Mouse (Mus musculus) limb, embryonic 15.5 days (tissue): Measurements from ENCODE around the gene Nlrp4f. TPM values are rescaled to one million over a fixed set of nuclear protein-coding genes. Genes with fewer than 3 reads are reported as not detected.

ENCODE experiments used
- ATAC-seq: fragments of 200-750 bp; cut with Nextera tagmentation; 2 replicates; pipeline ENCODE4 v1.8.0; 2017; ENCODE audit warnings: low read depth, moderate TSS enrichment; ENCODE audit not compliant: insufficient number of reproducible peaks, low FRiP score, low TSS enrichment
- H3K27ac ChIP-seq: fragments of 300-500 bp; sonication (generic); 2 replicates; pipeline ENCODE4 v1.5.1; 2015; ENCODE audit warnings: moderate library complexity, mild to moderate bottlenecking, inconsistent platforms
- H3K27me3 ChIP-seq: fragments of 300-500 bp; sonication (generic); 2 replicates; pipeline ENCODE4 v1.6.1; 2015; ENCODE audit warnings: inconsistent platforms
- H3K36me3 ChIP-seq: fragments of 300-500 bp; sonication (generic); 2 replicates; pipeline ENCODE4 v1.6.1; 2015; ENCODE audit warnings: inconsistent platforms
- H3K4me1 ChIP-seq: fragments of 300-500 bp; sonication (generic); 2 replicates; pipeline ENCODE4 v1.6.1; 2015; ENCODE audit warnings: inconsistent platforms
- H3K4me2 ChIP-seq: fragments of 300-500 bp; sonication (generic); 2 replicates; pipeline ENCODE4 v1.6.1; 2015; ENCODE audit warnings: mild to moderate bottlenecking, inconsistent platforms
- H3K4me3 ChIP-seq: fragments of 300-500 bp; sonication (generic); 2 replicates; pipeline ENCODE4 v1.5.1; 2015; ENCODE audit warnings: mild to moderate bottlenecking, inconsistent platforms
- H3K9ac ChIP-seq: fragments of 300-500 bp; sonication (generic); 2 replicates; pipeline ENCODE4 v1.6.1; 2015; ENCODE audit warnings: inconsistent platforms
- H3K9me3 ChIP-seq: fragments of 300-500 bp; sonication (generic); 2 replicates; pipeline ENCODE4 v1.6.1; 2016; ENCODE audit warnings: inconsistent platforms
- WGBS: fragments of 180-500 bp; shearing (Covaris S2); methylation state at CpG from one replicate; pipeline ENCODE4 v1.1.7; 2015; 5-methylcytosine and 5-hydroxymethylcytosine counted together
- polyA plus RNA-seq: library from polyadenylated mRNA; unstranded; fragments of >200 nt; fragmentation: Nextera tagmentation; extraction: Ambion mirVana; gene quantifications from 2 replicates; pipeline ENCODE4 v1.2.1, GENCODE M21; 2015

Gene Nlrp4f
- polyA plus RNA-seq, 1 experiment from 2014 or later, result not detected

- WGBS, result 25% methylated on average over 43 of the region's 46 CpGs
- Histone ChIP-seq H3K4me1 (no peaks in the 10 kb centered on the region), H3K4me3 (peak overlapping the region; percentile 24), H3K36me3 (no peaks in the 10 kb centered on the region), H3K27me3 (no peaks in the 10 kb centered on the region), H3K4me2 (peak overlapping the region; percentile 44), H3K9ac (no peak overlapping the region), H3K9me3 (no peaks in the 10 kb centered on the region), H3K27ac (no peak overlapping the region)
- no peak for ATAC-seq
Measured at GRCm38 (mm10) chr13:65175734-65176471, 29.9 kb downstream of the Nlrp4f start.

DNA sequence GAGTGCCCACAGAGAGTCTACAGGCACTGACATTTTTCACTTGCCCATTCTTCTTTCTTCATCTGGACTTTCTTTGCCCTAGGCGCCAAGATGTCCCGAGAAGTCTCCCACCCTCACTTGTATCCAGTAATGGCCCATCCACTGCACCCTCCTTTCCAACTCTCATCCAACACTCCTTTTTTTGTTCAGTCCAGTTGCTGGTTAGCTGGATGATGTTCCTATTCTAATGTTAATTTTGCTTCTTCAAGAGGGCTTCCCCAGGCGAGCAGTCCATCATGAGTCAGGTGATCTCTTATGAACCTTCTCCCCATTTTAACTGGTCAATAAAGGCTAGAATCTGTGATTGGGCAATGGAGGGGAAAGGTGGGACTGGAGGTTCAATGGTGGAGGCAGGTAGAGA, 31.7 kb downstream of the Nlrp4f start:
- H3K27ac ChIP-seq, result no peak overlapping the region

DNA sequence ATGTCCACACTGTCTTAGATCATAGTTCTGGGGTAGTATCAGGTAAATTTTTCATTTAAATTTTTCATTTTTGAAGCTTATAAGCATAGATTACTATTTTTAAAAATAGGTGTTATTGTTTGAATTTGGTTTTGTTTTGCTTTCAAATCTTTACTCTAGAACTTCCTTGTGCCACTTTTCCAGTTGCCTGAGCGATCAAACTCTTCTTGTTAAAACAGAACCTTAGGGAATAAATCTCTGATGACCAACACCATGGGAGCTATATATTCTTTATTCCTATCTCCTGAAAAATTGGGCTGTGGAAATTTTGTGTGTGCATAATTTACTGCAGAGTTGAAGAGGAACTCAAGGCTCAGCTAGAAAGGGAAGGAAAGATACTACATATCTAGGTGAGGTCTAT, 55.8 kb downstream of the Nlrp4f start, which contains the start of gene Olfr466:
Olfr466 (plus strand) TSS at position 301 of the 400 bp plus-strand sequence.
- Histone ChIP-seq H3K4me3 (no peak within 1 kb of the TSS), H3K27me3 (no peaks in the 10 kb centered on the region), H3K36me3 (no peaks in the 10 kb centered on the region), H3K9ac (no peak within 1 kb of the TSS), H3K27ac (no peak within 1 kb of the TSS), H3K4me2 (no peak within 1 kb of the TSS), H3K9me3 (no peaks in the 10 kb centered on the region), H3K4me1 (no peaks in the 10 kb centered on the region)
- 76% methylated on average over 1 of the region's 1 CpGs for WGBS
- no peak for ATAC-seq

More for the DNA sequence above, 31.7 kb downstream of the Nlrp4f start:
- Histone ChIP-seq H3K27me3 (no peaks in the 10 kb centered on the region), H3K36me3 (no peaks in the 10 kb centered on the region), H3K4me2 (no peak overlapping the region), H3K9me3 (no peaks in the 10 kb centered on the region), H3K4me1 (no peaks in the 10 kb centered on the region), H3K4me3 (no peak overlapping the region), H3K9ac (no peak overlapping the region)
- WGBS, result 81% methylated on average over 3 of the region's 3 CpGs
- ATAC-seq, result no peak

DNA sequence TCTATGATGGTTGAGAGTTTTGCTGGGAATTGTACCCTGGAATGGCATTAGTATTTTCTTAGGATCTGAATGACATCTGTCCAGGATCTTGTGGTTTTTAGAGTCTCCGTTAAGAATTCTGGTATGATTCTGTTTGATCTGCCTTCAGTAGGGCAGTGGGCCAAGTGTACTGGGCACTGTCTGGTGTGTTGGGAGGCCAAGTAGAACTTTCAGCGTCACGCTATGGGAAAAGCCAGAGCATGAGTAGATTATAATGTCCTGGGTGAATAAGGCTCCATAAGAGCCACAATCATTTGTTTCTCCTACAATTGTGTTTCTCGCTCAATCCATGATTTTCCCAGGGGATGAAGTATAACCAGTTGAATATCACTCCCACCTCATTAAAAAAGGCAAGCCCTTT, 68.0 kb downstream of the Nlrp4f start, which contains the start of gene Olfr465-ps1:
Olfr465-ps1 (plus strand) TSS at position 301 of the 400 bp plus-strand sequence.
- H3K27me3 ChIP-seq, result no peaks in the 10 kb centered on the region
- no peak within 1 kb of the TSS for H3K4me2 ChIP-seq
- no peak within 1 kb of the TSS for H3K27ac ChIP-seq
- no peaks in the 10 kb centered on the region for H3K4me1 ChIP-seq
- H3K9ac ChIP-seq, result no peak within 1 kb of the TSS
- 82% methylated on average over 4 of the region's 4 CpGs for WGBS
- H3K4me3 ChIP-seq, result no peak within 1 kb of the TSS
- no peaks in the 10 kb centered on the region for H3K36me3 ChIP-seq
- H3K9me3 ChIP-seq, result no peaks in the 10 kb centered on the region
- ATAC-seq, result no peak

Other genes starting within 250 kb of the Nlrp4f start
- not detected in 2 replicates for gene Spata31d1c, start 172.9 kb downstream of the Nlrp4f start, polyA plus RNA-seq
- not detected in 2 replicates for gene Prss47, start 153.2 kb downstream of the Nlrp4f start, polyA plus RNA-seq
- gene Mfsd14b, start 93.0 kb downstream of the Nlrp4f start, polyA plus RNA-seq, result 75.8 and 77.1 TPM in 2 replicates
- gene Olfr465-ps1, start 67.9 kb downstream of the Nlrp4f start, polyA plus RNA-seq, result 0.09 and 0.10 TPM in 2 replicates
- gene Olfr466, start 55.7 kb downstream of the Nlrp4f start, polyA plus RNA-seq, result not detected in 2 replicates
- not detected in 2 replicates for gene Gm10775, start 53.6 kb upstream of the Nlrp4f start, polyA plus RNA-seq
- gene Zfp369, start 72.8 kb upstream of the Nlrp4f start, polyA plus RNA-seq, result 11.3 and 12.4 TPM in 2 replicates